Mouse (Mus musculus): ENCODE data around the gene Fbp2.

DNA sequence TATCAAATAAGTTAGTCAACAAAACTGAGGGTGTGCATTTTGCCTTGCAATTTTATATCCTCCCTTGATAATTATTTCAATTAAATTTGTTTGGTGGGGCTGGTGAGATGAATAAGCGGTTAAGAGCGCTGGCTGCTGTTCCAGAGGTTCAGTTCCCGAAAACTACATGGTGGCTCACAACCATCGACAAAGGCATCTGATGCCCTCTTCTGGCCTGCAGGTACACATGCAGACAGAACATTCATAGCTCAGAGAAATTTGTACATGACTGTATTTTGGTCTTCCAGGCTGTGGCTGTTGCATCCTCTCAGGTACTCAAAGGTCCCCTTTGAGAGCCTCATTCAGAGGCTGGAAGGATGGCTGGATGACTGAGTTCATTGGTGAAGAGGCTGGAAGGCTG is 1.8 kb upstream of the Fbp2 start:
- no peak for TF ChIP-seq CTCF (IDR thresholded peaks at IDR 0.05; ENCODE audit: low read depth, low read length)
- TF ChIP-seq POLR2A (IDR thresholded peaks at IDR 0.05; ENCODE audit: borderline replicate concordance, low read depth, low read length), result no peak

Measured in bone marrow macrophage, adult 2 months (primary cell).